Mouse (Mus musculus): ENCODE measurements around the gene Nck2.

Gene Nck2

GRCm38 (mm10) chr1:43589910-43590309, 145.5 kb downstream of the Nck2 start:
- DNase-seq, result no peak

- DNase-seq, result no peak
Measured at GRCm38 (mm10) chr1:43590727-43591126, 146.3 kb downstream of the Nck2 start.

- DNase-seq, result no peak
Measured at GRCm38 (mm10) chr1:43593069-43593468, 148.7 kb downstream of the Nck2 start.

GRCm38 (mm10) chr1:43594738-43595137, 150.4 kb downstream of the Nck2 start:
- DNase-seq, result no peak

GRCm38 (mm10) chr1:43597731-43598130, 153.4 kb downstream of the Nck2 start:
- DNase-seq, result no peak

GRCm38 (mm10) chr1:43599483-43599882, 155.1 kb downstream of the Nck2 start:
- no peak for DNase-seq

- DNase-seq, result no peak
Measured at GRCm38 (mm10) chr1:43601054-43601453, 156.7 kb downstream of the Nck2 start.

- DNase-seq, result no peak
Measured at GRCm38 (mm10) chr1:43615948-43616347, 171.6 kb downstream of the Nck2 start.

Data from kidney, adult 8-10 months (tissue).